Mouse (Mus musculus): Measurements from ENCODE around the gene Plekhg2. TPM values are rescaled to one million over a fixed set of nuclear protein-coding genes. Genes with fewer than 3 reads are reported as not detected.

Plekhg2 gene
- polyA plus RNA-seq, 1 experiment: 0.53 TPM

DNA sequence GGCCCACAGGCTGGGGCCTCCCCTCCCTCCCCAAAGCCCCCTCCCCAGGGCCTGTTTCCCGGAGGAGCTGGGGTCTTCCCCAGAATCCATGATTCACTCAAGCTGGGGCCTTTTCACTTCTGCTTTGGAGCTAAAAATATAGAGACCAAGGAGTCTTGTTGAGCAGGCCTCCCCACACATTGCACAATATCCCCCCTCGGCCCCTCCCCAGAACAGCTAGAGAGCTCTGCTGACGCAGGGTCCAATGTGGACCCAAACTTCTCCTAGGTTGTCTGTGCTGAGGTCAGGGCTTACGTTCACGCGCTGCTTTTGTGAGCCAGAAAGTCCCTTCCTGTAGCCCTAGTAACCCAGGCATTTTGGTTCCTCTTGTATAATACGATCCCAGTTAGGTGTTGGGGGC, 13.6 kb upstream of the Plekhg2 start:
- H3K36me3 ChIP-seq (ENCODE audit: control insufficient read depth): peaks cover 53% of the 10 kb centered on the region
- H3K27me3 ChIP-seq (ENCODE audit: control insufficient read depth): no peaks in the 10 kb centered on the region
- H3K4me1 ChIP-seq (ENCODE audit: control insufficient read depth): peaks cover 56% of the 10 kb centered on the region
- no peaks in the 10 kb centered on the region for H3K9me3 ChIP-seq (ENCODE audit: control insufficient read depth, low read length)
- H3K4me3 ChIP-seq (replicated peaks): no peak overlapping the region
- TF ChIP-seq GATA1 (IDR thresholded peaks at IDR 0.05; ENCODE audit: low read length) (no peak), TAL1 (IDR thresholded peaks at IDR 0.05; ENCODE audit: low read length) (no peak)

DNA sequence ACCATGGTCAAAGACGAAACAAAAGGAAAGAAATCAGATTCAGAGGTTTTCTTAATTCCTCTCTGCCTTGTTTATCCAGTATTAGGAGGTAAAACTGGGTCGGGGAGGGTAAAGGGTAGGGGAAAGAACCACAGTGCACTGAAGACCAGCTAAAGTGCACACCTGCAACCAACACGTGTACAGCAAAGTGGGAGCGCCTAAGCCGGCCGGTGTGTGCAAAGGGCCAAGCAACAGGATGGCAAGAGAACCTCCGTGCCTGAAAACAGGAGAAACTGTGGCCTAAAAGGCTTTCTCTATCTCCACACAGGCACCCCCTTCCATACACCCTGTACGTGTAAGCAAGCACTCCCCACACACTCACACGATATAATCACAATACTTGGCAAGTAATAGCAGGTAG, 12.8 kb upstream of the Plekhg2 start:
- TF ChIP-seq GATA1 (IDR thresholded peaks at IDR 0.05; ENCODE audit: low read length) (no peak), TAL1 (IDR thresholded peaks at IDR 0.05; ENCODE audit: low read length) (no peak)
- Histone ChIP-seq H3K9me3 (ENCODE audit: control insufficient read depth, low read length) (no peaks in the 10 kb centered on the region), H3K4me3 (replicated peaks) (no peak overlapping the region), H3K36me3 (ENCODE audit: control insufficient read depth) (peaks cover 47% of the 10 kb centered on the region), H3K4me1 (ENCODE audit: control insufficient read depth) (peaks cover 62% of the 10 kb centered on the region), H3K27me3 (ENCODE audit: control insufficient read depth) (no peaks in the 10 kb centered on the region)

DNA sequence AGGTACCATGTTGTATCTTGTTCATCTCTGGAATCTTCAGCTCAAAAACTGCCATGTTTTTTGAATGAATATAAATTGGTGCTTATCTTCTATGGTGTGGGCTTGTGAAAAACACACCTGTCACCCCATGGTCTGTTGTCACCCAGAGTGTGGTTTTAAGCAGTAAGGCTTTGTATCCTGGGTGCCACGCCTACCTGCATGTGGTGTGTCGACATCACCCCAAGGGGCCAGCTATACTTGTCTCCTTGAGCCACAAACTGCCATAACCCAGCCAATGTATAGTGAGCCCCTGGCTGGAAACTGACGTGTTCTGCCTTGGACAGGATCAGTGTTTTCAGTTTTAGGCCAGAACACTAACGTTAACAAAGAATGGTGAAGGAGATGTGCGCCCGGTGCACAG, 11.8 kb upstream of the Plekhg2 start:
- H3K4me1 ChIP-seq (ENCODE audit: control insufficient read depth): peaks cover 71% of the 10 kb centered on the region
- TF ChIP-seq TAL1 (IDR thresholded peaks at IDR 0.05; ENCODE audit: low read length) (no peak), GATA1 (IDR thresholded peaks at IDR 0.05; ENCODE audit: low read length) (no peak)
- H3K4me3 ChIP-seq (replicated peaks): no peak overlapping the region
- H3K36me3 ChIP-seq (ENCODE audit: control insufficient read depth): peaks cover 38% of the 10 kb centered on the region
- H3K27me3 ChIP-seq (ENCODE audit: control insufficient read depth): no peaks in the 10 kb centered on the region
- H3K9me3 ChIP-seq (ENCODE audit: control insufficient read depth, low read length): no peaks in the 10 kb centered on the region

DNA sequence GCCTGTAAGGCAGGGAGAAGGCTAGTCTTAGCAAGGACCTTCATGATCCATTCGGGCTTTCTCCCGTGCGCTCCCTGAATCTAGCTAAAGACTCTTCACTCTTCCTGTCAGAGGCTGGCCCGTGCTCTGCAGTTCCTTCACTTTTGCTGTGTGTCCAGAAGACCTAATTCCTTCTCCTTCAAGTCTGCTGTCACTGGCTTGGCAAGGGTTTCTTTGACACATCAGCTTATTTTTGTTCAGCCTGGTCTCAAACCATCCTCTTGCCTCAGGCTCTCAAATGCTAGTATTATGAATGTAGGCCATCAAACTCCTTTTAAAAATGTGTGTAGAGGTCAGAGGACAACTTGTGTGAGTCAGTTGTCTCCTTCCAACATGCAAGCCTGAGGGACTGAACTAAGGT, 11.2 kb upstream of the Plekhg2 start:
- H3K4me1 ChIP-seq (ENCODE audit: control insufficient read depth): peaks cover 77% of the 10 kb centered on the region
- H3K9me3 ChIP-seq (ENCODE audit: control insufficient read depth, low read length): no peaks in the 10 kb centered on the region
- no peak overlapping the region for H3K4me3 ChIP-seq (replicated peaks)
- no peak for TF ChIP-seq GATA1 (IDR thresholded peaks at IDR 0.05; ENCODE audit: low read length)
- no peak for TF ChIP-seq TAL1 (IDR thresholded peaks at IDR 0.05; ENCODE audit: low read length)
- H3K27me3 ChIP-seq (ENCODE audit: control insufficient read depth): no peaks in the 10 kb centered on the region
- H3K36me3 ChIP-seq (ENCODE audit: control insufficient read depth): peaks cover 32% of the 10 kb centered on the region

DNA sequence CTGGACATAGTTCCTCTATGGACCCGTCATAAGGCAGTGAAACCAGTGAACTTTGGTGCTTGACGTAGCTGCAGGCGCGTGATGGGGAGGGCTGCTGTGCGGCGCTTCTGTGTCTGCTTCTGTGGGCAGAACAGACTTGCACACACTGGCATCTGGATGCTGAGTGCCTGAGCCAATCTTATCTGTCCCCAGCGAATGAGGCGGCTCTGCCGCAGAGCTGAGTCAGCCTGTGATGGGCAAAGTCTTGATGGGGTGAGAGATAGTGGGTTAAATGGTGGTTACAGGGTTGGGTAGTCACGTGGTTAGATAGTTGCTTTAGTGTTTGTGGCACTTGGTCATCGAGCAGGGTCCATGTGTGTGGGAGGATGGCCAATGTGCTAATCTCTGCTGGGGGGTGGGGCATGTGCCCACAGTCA, 10.6 kb upstream of the Plekhg2 start:
- peaks cover under 1% of the 10 kb centered on the region for H3K27me3 ChIP-seq (ENCODE audit: control insufficient read depth)
- TF ChIP-seq GATA1 (IDR thresholded peaks at IDR 0.05; ENCODE audit: low read length): peak; percentile 91
- TF ChIP-seq TAL1 (IDR thresholded peaks at IDR 0.05; ENCODE audit: low read length): 0 out of 3 replicates have a peak, but pooled peaks have one; percentile 16

DNA sequence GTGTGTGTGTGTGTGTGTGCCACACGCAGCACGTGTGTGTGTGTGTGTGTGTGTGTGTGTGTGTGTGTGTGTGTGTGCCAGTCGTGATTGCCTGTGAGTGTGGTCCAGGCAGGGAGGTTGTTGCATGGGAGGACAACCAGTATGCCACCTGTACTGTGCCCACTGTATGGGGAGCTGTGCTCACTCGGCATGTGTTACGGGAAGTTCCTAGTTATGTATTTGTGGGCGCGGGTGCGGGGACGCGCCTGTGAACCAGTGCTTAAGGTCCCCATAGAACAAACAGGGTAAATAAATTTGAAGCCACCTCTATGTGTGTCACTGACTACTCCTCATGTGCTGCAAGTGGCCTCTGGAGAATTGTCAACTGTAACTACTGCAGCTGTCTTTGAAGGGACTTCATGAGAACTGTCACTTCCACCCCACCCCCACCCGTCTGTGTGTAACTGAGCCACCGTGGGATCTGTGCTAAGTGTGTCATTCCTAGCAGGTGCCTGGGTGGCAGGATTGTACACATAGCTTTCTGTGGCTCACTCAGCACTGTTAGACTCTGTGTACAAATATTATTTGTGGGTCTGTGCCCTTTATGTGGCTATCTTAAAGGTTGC, 10.1 kb upstream of the Plekhg2 start:
- Histone ChIP-seq H3K9me3 (ENCODE audit: control insufficient read depth, low read length) (no peaks in the 10 kb centered on the region), H3K36me3 (ENCODE audit: control insufficient read depth) (peaks cover 27% of the 10 kb centered on the region), H3K4me3 (replicated peaks) (peak overlapping the region; percentile 62), H3K4me1 (ENCODE audit: control insufficient read depth) (peaks cover 83% of the 10 kb centered on the region), H3K27me3 (ENCODE audit: control insufficient read depth) (peaks cover 5% of the 10 kb centered on the region)
- TF ChIP-seq GATA1 (IDR thresholded peaks at IDR 0.05; ENCODE audit: low read length) (no peak), TAL1 (IDR thresholded peaks at IDR 0.05; ENCODE audit: low read length) (no peak)

More for the DNA sequence above, 10.6 kb upstream of the Plekhg2 start:
- peaks cover 80% of the 10 kb centered on the region for H3K4me1 ChIP-seq (ENCODE audit: control insufficient read depth)
- peak overlapping the region; percentile 62 for H3K4me3 ChIP-seq (replicated peaks)
- H3K9me3 ChIP-seq (ENCODE audit: control insufficient read depth, low read length): no peaks in the 10 kb centered on the region
- H3K36me3 ChIP-seq (ENCODE audit: control insufficient read depth): peaks cover 27% of the 10 kb centered on the region

DNA sequence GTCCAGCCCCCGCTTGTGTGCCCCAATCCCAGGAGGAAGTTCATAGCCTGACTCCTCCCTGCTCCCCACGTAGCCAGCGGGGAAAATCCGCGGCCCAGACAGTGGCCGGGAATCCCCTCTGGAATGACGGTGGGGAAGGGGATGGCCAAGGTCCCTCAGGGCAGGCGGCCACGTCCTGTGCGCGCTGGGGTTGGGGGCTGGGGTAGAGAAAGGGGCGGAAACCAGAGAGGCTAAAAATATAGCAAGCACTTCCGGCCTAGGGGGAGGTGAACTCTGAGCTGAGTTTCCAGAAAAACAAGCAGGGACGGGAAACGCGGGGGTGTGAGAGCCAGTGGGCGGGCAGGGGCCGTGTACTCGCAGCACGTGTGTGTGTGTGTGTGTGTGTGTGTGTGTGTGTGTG, 9.5 kb upstream of the Plekhg2 start:
- H3K36me3 ChIP-seq (ENCODE audit: control insufficient read depth): peaks cover 27% of the 10 kb centered on the region
- H3K27me3 ChIP-seq (ENCODE audit: control insufficient read depth): peaks cover 5% of the 10 kb centered on the region
- no peaks in the 10 kb centered on the region for H3K9me3 ChIP-seq (ENCODE audit: control insufficient read depth, low read length)
- peak overlapping the region; percentile 62 for H3K4me3 ChIP-seq (replicated peaks)
- peaks cover 88% of the 10 kb centered on the region for H3K4me1 ChIP-seq (ENCODE audit: control insufficient read depth)
- TF ChIP-seq TAL1 (IDR thresholded peaks at IDR 0.05; ENCODE audit: low read length): no peak
- TF ChIP-seq GATA1 (IDR thresholded peaks at IDR 0.05; ENCODE audit: low read length): no peak

DNA sequence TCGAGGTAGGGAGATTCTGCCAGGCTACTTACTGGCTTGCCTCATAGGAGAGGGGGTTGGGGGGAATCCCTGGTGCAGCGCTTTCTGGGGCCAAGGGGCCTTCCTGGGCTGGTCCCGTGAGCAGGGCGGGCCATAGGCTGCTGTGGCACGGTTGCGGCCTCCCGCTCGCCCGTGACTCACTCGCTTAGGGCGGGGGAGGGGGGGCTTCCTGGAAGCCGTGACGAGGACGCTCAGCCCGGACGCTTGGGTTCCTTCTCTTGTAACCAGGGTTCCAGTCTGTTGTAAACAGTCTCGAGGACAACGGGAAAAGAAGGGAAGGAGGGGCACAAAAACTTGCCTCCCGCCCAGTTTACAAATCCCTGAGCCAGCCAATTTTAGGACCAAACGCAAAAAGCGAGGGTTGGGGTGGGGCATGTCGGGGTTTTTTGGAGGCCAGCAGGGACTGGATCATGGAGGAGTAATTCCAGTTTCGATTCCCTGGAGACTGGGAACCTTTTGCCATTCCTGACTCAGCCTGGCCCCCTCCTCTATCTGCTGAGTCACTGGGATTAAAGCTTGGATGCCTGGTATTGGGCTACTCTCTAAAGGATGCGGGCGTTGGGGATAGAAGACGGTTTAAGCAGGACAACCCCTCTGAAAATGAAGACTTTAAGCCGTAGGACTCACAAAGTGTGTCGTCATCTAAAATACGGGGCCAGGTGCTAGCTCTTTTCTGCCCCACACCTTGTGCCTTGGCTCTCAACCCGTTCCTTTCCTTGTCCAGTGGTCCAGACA, 8.8 kb upstream of the Plekhg2 start:
- Histone ChIP-seq H3K4me3 (replicated peaks) (peak overlapping the region; percentile 62), H3K36me3 (ENCODE audit: control insufficient read depth) (peaks cover 21% of the 10 kb centered on the region), H3K9me3 (ENCODE audit: control insufficient read depth, low read length) (no peaks in the 10 kb centered on the region), H3K27me3 (ENCODE audit: control insufficient read depth) (peaks cover 5% of the 10 kb centered on the region), H3K4me1 (ENCODE audit: control insufficient read depth) (peaks cover 91% of the 10 kb centered on the region)
- TF ChIP-seq GATA1 (IDR thresholded peaks at IDR 0.05; ENCODE audit: low read length): no peak
- TF ChIP-seq TAL1 (IDR thresholded peaks at IDR 0.05; ENCODE audit: low read length): no peak

DNA sequence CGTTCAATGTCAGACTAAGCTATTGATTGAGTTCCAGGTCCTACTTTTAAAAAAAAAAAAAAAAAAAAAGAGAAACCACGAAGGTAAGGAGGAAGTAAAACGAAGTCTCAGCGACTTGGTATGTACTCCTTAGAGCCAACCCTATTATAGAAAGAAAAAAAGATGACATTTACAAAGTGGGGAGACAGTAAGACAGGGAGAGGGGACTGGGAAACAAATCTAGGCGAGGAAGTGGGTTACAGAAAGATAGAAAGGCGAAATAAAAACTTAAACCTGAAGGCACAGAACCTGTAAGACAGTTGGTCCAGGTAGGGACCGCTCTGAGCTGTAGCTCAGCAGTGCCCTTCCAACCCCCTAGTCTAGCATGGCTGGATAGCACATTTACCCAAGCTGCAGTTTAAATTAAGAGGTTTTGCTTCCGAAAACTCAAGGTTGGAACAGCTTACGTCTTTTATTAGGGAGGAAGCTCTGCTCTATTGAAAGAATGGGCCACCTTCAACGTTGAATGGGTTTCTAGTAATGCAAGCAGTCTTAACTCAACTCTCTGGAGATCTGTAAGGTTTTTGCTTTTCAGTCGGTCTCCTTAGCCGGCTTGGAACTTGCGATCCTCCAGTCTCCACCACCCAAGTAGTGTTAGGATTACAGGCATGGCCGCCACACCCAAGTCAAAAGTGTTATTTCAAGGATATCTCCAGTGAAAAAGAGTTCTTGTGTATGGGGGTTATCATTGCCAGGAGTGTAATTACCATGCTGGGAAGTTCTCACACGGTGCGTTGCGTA, 8.0 kb upstream of the Plekhg2 start, which contains the start of gene Zfp36:
Zfp36 (minus strand) TSS at position 17 of the 780 bp plus-strand sequence.
- no peak for TF ChIP-seq TAL1 (IDR thresholded peaks at IDR 0.05; ENCODE audit: low read length)
- TF ChIP-seq GATA1 (IDR thresholded peaks at IDR 0.05; ENCODE audit: low read length): no peak
- peak within 1 kb of the TSS; percentile 75 for H3K4me3 ChIP-seq (replicated peaks)
- H3K36me3 ChIP-seq (ENCODE audit: control insufficient read depth): peaks cover 13% of the 10 kb centered on the region
- H3K27me3 ChIP-seq (ENCODE audit: control insufficient read depth): peaks cover 5% of the 10 kb centered on the region
- no peaks in the 10 kb centered on the region for H3K9me3 ChIP-seq (ENCODE audit: control insufficient read depth, low read length)
- peaks cover 95% of the 10 kb centered on the region for H3K4me1 ChIP-seq (ENCODE audit: control insufficient read depth)

Measured in erythroblast, embryonic 14.5 days (primary cell).